Mouse (Mus musculus): ENCODE data around the gene Frs2.

DNA sequence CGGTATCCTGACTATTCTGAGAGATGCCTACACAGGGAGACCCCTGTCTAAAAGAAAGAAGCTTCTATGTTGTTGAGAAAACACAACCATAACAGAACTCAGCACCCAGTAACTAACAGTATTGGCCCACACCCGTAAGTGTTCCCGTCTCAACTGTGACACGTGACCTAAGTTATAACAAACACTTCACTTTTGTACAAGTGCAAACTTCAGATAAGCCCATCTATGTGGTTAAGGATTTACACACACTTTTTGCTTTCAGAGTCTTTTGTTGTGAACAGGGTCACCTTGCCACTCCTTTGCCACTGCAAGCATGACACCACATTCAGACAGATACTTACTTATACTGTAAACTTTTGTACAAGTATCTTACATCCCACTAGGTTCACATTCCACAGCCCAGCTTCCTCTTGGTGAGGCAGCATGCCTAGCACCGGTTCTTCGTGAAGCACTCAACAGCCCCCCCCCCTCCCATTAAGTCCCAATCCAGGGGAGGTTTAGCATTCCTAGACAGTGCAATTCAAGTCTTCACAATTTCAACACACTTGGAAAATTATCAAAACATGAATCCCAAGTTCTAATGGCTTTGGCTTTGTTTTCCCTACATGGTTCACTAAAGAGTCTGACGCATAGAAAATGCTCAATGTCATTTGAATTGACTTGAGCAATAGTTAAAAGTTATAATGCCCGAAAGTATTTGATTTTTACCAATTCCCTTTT is 2.6 kb downstream of the Frs2 start:
- TF ChIP-seq POLR2A (IDR thresholded peaks at IDR 0.05; ENCODE audit: low read depth, low read length) (no peak), CTCF (conservative IDR thresholded peaks at IDR 0.05; ENCODE audit: insufficient read depth, insufficient read length, low read depth, low read length) (no peak)

Measured in kidney, adult 2 months (tissue).